Mouse (Mus musculus) thymus, postnatal 4 days (tissue): ENCODE measurements around the gene Samd3.

Source experiments
- DNase-seq: peaks from one replicate; pipeline ENCODE4 v3.0.0; 2021

The Samd3 gene

DNA sequence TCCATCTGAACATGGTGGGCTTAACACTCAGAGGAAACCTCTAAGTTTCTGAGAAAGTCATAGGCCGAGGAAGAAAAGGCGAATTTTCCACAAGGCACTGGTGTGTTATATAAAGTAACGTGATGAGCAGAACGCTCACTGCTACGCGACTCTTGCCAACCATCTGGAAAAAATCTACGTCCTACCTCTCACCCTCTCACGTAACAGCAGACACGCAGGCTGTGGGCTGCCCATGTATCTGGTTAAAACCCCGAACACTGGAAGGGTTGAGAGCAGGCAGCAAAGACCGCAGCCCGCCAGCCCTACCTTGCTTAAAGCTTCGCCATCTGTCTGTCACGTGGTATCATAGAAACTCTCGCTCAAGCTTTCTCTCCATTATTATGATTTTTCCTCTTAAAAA lies 84.8 kb downstream of the Samd3 start:
- no peak for DNase-seq

DNA sequence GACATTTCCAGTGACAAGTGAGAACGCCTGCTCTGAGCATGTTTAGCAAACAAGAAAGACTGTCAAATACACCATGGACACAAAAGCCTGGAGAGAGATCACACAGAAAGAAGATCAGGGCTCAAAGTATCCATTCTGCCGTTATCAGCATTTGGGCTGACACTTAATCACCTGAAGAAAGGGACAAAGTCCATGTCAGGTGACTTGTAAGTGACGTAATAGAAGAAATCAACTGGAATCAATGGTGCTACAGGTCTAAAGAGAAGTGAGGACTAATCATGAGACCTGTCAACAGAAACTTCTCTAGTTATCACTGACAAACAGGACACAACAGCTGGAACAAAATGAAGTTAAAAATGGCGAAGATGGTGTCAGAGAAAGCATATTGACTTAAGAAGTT lies 91.2 kb downstream of the Samd3 start:
- DNase-seq: no peak
